8 mouse cellular contexts compared by ENCODE assay signal in genomic region chr11:97622440-97622839, GRCm38 (mm10). TPM values are rescaled to one million over a fixed set of nuclear protein-coding genes. Genes with fewer than 3 reads are reported as not detected.
DNase-seq lines count a peak whose midpoint lies in the region; ATAC-seq and TF ChIP-seq lines count a peak whose summit lies in the region.

No protein-coding gene starts in this region.

- H3K27me3 ChIP-seq in lung, postnatal 0 days (replicated peaks; ENCODE audit: insufficient read depth, low read length), result peaks cover 16% of the 10 kb centered on the region; the same call in 1 of the 2 replicates

- TF ChIP-seq CTCF in lung, postnatal 0 days (IDR thresholded peaks at IDR 0.05), result peak; percentile 99

- no peaks in the 10 kb centered on the region for H3K9me3 ChIP-seq in lung, postnatal 0 days (ENCODE audit: low read length)

- peak; percentile 30 for ATAC-seq in lung, postnatal 0 days

- no peak for TF ChIP-seq EP300 in lung, postnatal 0 days (IDR thresholded peaks at IDR 0.05)

- H3K4me2 ChIP-seq in lung, postnatal 0 days (replicated peaks; ENCODE audit: low read depth, low read length), result no peak overlapping the region

- no peaks in the 10 kb centered on the region for H3K36me3 ChIP-seq in lung, postnatal 0 days (ENCODE audit: insufficient read depth, low read length)

- no peak overlapping the region for H3K4me3 ChIP-seq in lung, postnatal 0 days (ENCODE audit: low read depth, low read length)

- WGBS in lung, postnatal 0 days, result under 1% methylated on average over 6 of the region's 6 CpGs

- intact Hi-C loops in gastrocnemius, postnatal 36 days (cut with DNase I), result loop anchor here (1.0 to 5.0 kb wide), 2 partner anchors 45 to 90 kb away; partner anchors contain the start of gene Srcin1

- DNase-seq in CD4-positive, CD25-positive, alpha-beta regulatory T cell, adult 2 months (ENCODE audit: low read depth, low spot score), result peak; percentile 80
- DNase-seq in T-cell, adult 2 months (ENCODE audit: low spot score), result peak; percentile 70
- peak; percentile 57 to 83 for DNase-seq in cerebellum, postnatal 4 days (ENCODE audit: low spot score in 2 of 2)
- peak; percentile 29 to 43 for DNase-seq in gastrocnemius, postnatal 36 days
- DNase-seq in kidney, postnatal 36 days, result peak; percentile 56 to 72
- peak; percentile 83 for DNase-seq in lung, postnatal 0 days (ENCODE audit: low spot score)
- DNase-seq in ovary, postnatal 36 days (ENCODE audit: low spot score), result peak; percentile 65
- DNase-seq in thymus, postnatal 36 days, result peak; percentile 57 to 61

- no peak overlapping the region for H3K27ac ChIP-seq in lung, postnatal 0 days (ENCODE audit: low read length)

- H3K9ac ChIP-seq in lung, postnatal 0 days (replicated peaks; ENCODE audit: low read depth), result no peak overlapping the region

- H3K4me1 ChIP-seq in lung, postnatal 0 days (ENCODE audit: insufficient read depth, low read depth, low read length), result no peaks in the 10 kb centered on the region

RNA-seq across cellular contexts. Expression of gene Epop, which starts 7.1 kb away (rescaled TPM):
- 1 to 10 TPM in 1 of 2 experiments, under 1 TPM in 1; 0.91 to 1.2 TPM for total RNA-seq in gastrocnemius, postnatal 36 days (2021)
- 3.5 and 4.1 TPM in 2 replicates for polyA plus RNA-seq in lung, postnatal 0 days (2015; fragmentation: Nextera tagmentation; extraction: Ambion mirVana)

RNA-seq across cellular contexts. Expression of gene Mllt6, which starts 40.8 kb away (rescaled TPM):
- total RNA-seq in gastrocnemius, postnatal 36 days (2021), result 10 to 100 TPM; 40.7 to 46.4 TPM
- 3.0 and 3.5 TPM in 2 replicates for polyA plus RNA-seq in lung, postnatal 0 days (2015; fragmentation: Nextera tagmentation; extraction: Ambion mirVana)

RNA-seq across cellular contexts. Expression of gene Srcin1, which starts 46.5 kb away (rescaled TPM):
- under 1 TPM; 0.59 to 0.72 TPM for total RNA-seq in gastrocnemius, postnatal 36 days (2021)
- polyA plus RNA-seq in lung, postnatal 0 days (2015; fragmentation: Nextera tagmentation; extraction: Ambion mirVana), result 0.36 and 0.45 TPM in 2 replicates
